Mouse (Mus musculus) embryonic fibroblast, embryonic 13.5 days (primary cell): ENCODE results near the gene Frmd8.

Source experiments
- CTCF ChIP-seq: IDR thresholded peaks from 2 replicates; pipeline ENCODE4 v1.5.1; 2011; ENCODE audit warnings: mild to moderate bottlenecking, control low read depth, low read length, moderate library complexity, borderline replicate concordance; ENCODE audit not compliant: insufficient read depth
- POLR2A ChIP-seq: IDR thresholded peaks from 2 replicates; pipeline ENCODE4 v1.6.1; 2011; ENCODE audit warnings: low read depth, mild to moderate bottlenecking, control low read depth, low read length, moderate library complexity

- TF ChIP-seq CTCF, result no peak
- no peak for TF ChIP-seq POLR2A
Observed at GRCm38 (mm10) chr19:5883935-5884334, 8.9 kb upstream of the Frmd8 start.
